22 mouse cellular contexts compared by ENCODE assay signal in the genomic region with DNA sequence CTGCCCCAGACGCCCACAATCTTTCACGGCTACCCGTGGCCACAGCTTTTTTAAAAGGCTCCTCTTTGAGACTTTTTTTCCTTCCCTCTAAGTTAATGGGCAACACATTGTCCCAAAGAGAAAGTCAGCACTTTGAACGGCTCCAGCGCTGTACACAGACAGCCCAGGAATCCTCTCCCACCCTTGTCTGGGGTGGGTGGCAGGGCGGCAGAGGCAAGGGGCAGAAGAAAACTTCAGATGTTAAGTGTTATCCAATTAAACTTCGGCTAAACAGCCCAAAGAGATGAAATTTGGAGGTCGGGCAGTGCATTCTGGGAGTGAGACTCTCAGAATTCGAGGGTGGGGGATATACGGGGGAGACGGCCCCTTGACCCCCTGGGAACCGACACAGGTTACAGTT. TPM values are rescaled to one million over a fixed set of nuclear protein-coding genes. Genes with fewer than 3 reads are reported as not detected.
DNase-seq lines count a peak whose midpoint lies in the region; ATAC-seq and TF ChIP-seq lines count a peak whose summit lies in the region.
"Had no signal": no experiment of that assay in that cellular context is flagged by ENCODE, and none has a peak within 500 bp of the region (broad histone marks: within the 10 kb centered on the region; RNA-seq: fewer than 3 reads in every experiment).

No protein-coding gene starts in this region.

- no peak overlapping the region for H3K4me2 ChIP-seq in forebrain, embryonic 12.5 days
- no peak overlapping the region for H3K4me2 ChIP-seq in forebrain, postnatal 0 days (ENCODE audit: low read depth)
- H3K4me2 ChIP-seq: forebrain, embryonic 13.5 days; heart, embryonic 15.5 days; liver, embryonic 11.5 days had no signal

- H3K4me3 ChIP-seq in forebrain, embryonic 12.5 days (replicated peaks): no peak overlapping the region
- no peak overlapping the region for H3K4me3 ChIP-seq in forebrain, postnatal 0 days (ENCODE audit: low read depth, low read length)
- H3K4me3 ChIP-seq in layer of hippocampus, adult 2 months: no peak overlapping the region
- H3K4me3 ChIP-seq in embryonic facial prominence, embryonic 10.5 days: peak overlapping the region; percentile 15; the same call in 1 of the 2 replicates
- no peak overlapping the region for H3K4me3 ChIP-seq in limb, embryonic 10.5 days
- H3K4me3 ChIP-seq: forebrain, embryonic 13.5 days; heart, embryonic 15.5 days; megakaryocyte, embryonic 14.5 days had no signal

- no peaks in the 10 kb centered on the region for H3K36me3 ChIP-seq in forebrain, embryonic 12.5 days (replicated peaks)
- H3K36me3 ChIP-seq in forebrain, postnatal 0 days (ENCODE audit: insufficient read depth): no peaks in the 10 kb centered on the region
- peaks cover 20% of the 10 kb centered on the region for H3K36me3 ChIP-seq in embryonic facial prominence, embryonic 10.5 days (replicated peaks)
- 0 out of 2 replicates have a peak, but pooled peaks cover 12% of the 10 kb centered on the region for H3K36me3 ChIP-seq in limb, embryonic 10.5 days
- H3K36me3 ChIP-seq: G1E; heart, embryonic 15.5 days had no signal

- 71% methylated on average over 12 of the region's 12 CpGs for WGBS in forebrain, embryonic 12.5 days
- 77% methylated on average over 12 of the region's 12 CpGs for WGBS in forebrain, postnatal 0 days
- WGBS in embryonic facial prominence, embryonic 10.5 days: 51% methylated on average over 12 of the region's 12 CpGs
- WGBS in limb, embryonic 10.5 days: 64% methylated on average over 12 of the region's 12 CpGs

- peak overlapping the region; percentile 21; the same call in 1 of the 2 replicates for H3K27ac ChIP-seq in forebrain, embryonic 12.5 days
- no peak overlapping the region for H3K27ac ChIP-seq in forebrain, postnatal 0 days (ENCODE audit: low read depth, low read length)
- peak overlapping the region; percentile 79; the same call in 1 of the 2 replicates for H3K27ac ChIP-seq in layer of hippocampus, adult 2 months
- peak overlapping the region; percentile 75 for H3K27ac ChIP-seq in embryonic facial prominence, embryonic 10.5 days (replicated peaks)
- peak overlapping the region; percentile 72 for H3K27ac ChIP-seq in limb, embryonic 10.5 days
- H3K27ac ChIP-seq: heart, embryonic 15.5 days had no signal

- no peak overlapping the region for H3K9ac ChIP-seq in forebrain, embryonic 12.5 days
- H3K9ac ChIP-seq in forebrain, postnatal 0 days: no peak overlapping the region
- H3K9ac ChIP-seq: heart, embryonic 15.5 days had no signal

- ATAC-seq in forebrain, embryonic 12.5 days (ENCODE audit: low FRiP score): no peak
- ATAC-seq in forebrain, postnatal 0 days: no peak
- ATAC-seq: forebrain, embryonic 13.5 days; midbrain, embryonic 16.5 days had no signal

- no peaks in the 10 kb centered on the region for H3K27me3 ChIP-seq in forebrain, embryonic 12.5 days
- no peaks in the 10 kb centered on the region for H3K27me3 ChIP-seq in forebrain, postnatal 0 days (ENCODE audit: insufficient read depth, low read length)
- H3K27me3 ChIP-seq in embryonic facial prominence, embryonic 10.5 days (replicated peaks; ENCODE audit: low read depth, poor library complexity, severe bottlenecking): no peaks in the 10 kb centered on the region
- H3K27me3 ChIP-seq in limb, embryonic 10.5 days (ENCODE audit: low read depth, poor library complexity, severe bottlenecking): no peaks in the 10 kb centered on the region
- H3K27me3 ChIP-seq: forebrain, embryonic 13.5 days; heart, embryonic 15.5 days had no signal

- no peaks in the 10 kb centered on the region for H3K9me3 ChIP-seq in forebrain, embryonic 12.5 days
- H3K9me3 ChIP-seq in forebrain, postnatal 0 days (ENCODE audit: low read length): no peaks in the 10 kb centered on the region
- peaks cover 6% of the 10 kb centered on the region; the same call in 1 of the 2 replicates for H3K9me3 ChIP-seq in embryonic facial prominence, embryonic 10.5 days
- no peaks in the 10 kb centered on the region for H3K9me3 ChIP-seq in limb, embryonic 10.5 days (replicated peaks)
- H3K9me3 ChIP-seq: forebrain, embryonic 13.5 days; heart, embryonic 15.5 days had no signal

- peaks cover 95% of the 10 kb centered on the region for H3K4me1 ChIP-seq in forebrain, embryonic 12.5 days
- H3K4me1 ChIP-seq in forebrain, postnatal 0 days (ENCODE audit: insufficient read depth): peaks cover 28% of the 10 kb centered on the region; the same call in 1 of the 2 replicates
- H3K4me1 ChIP-seq in embryonic facial prominence, embryonic 10.5 days: peaks cover 91% of the 10 kb centered on the region
- peaks cover 95% of the 10 kb centered on the region for H3K4me1 ChIP-seq in limb, embryonic 10.5 days
- H3K4me1 ChIP-seq: megakaryocyte, embryonic 14.5 days had no signal

- DNase-seq in forebrain, postnatal 0 days: no peak
- no peak for DNase-seq in layer of hippocampus, adult 2 months (ENCODE audit: low spot score in 2 of 2)
- no peak for DNase-seq in layer of hippocampus, adult 18-20 months (ENCODE audit: low spot score in 2 of 2)
- peak; percentile 51 for DNase-seq in embryonic facial prominence, embryonic 10.5 days (ENCODE audit: low spot score)
- no peak for DNase-seq in limb, embryonic 10.5 days (ENCODE audit: low spot score)
- no peak for DNase-seq in ovary, postnatal 14 days (ENCODE audit: low spot score)
- DNase-seq in right cerebral cortex, adult 2 months (ENCODE audit: low spot score in 2 of 2): no peak
- DNase-seq: adrenal gland, postnatal 14 days; cerebellum, adult 11 months; cerebellum, postnatal 36 days; gastrocnemius, postnatal 25 days; heart, postnatal 4 days; lung, adult 18-20 months; retina, postnatal 1 day; right cerebral cortex, postnatal 4 days had no signal

- TF ChIP-seq CTCF in forebrain, postnatal 0 days (IDR thresholded peaks at IDR 0.05; ENCODE audit: low read depth): no peak
- TF ChIP-seq CTCF in layer of hippocampus, adult 2 months (conservative IDR thresholded peaks at IDR 0.05): no peak

RNA-seq across cellular contexts. Expression of a gene that starts 38.3 kb away (rescaled TPM):
- polyA plus RNA-seq in forebrain, embryonic 12.5 days (2016; fragmentation: Nextera tagmentation; extraction: Ambion mirVana): 46.0 and 54.4 TPM in 2 replicates
- total RNA-seq in forebrain, postnatal 0 days (2014; rRNA removed): 103 and 122 TPM in 2 replicates
- 45.4 and 70.1 TPM in 2 replicates for polyA plus RNA-seq in forebrain, postnatal 0 days (2015; fragmentation: Nextera tagmentation; extraction: Ambion mirVana)
- 100 to 1,000 TPM; 144 to 145 TPM for total RNA-seq in layer of hippocampus, adult 2 months (2021)
- 100 to 1,000 TPM; 143 to 144 TPM for total RNA-seq in layer of hippocampus, adult 18-20 months (2021)
- 7.3 and 10.4 TPM in 2 replicates for polyA plus RNA-seq in embryonic facial prominence, embryonic 10.5 days (2016; fragmentation: Nextera tagmentation; extraction: Ambion mirVana)
- polyA plus RNA-seq in limb, embryonic 10.5 days (2016; fragmentation: Nextera tagmentation; extraction: Ambion mirVana): 5.4 and 7.8 TPM in 2 replicates
- polyA plus RNA-seq: G1E had no signal
